Mouse (Mus musculus) midbrain, embryonic 13.5 days (tissue): ENCODE measurements around the gene Tgm2. TPM values are rescaled to one million over a fixed set of nuclear protein-coding genes. Genes with fewer than 3 reads are reported as not detected.

Experiments used
- ATAC-seq: fragments of 200-750 bp; cut with Nextera tagmentation; 2 replicates; pipeline ENCODE4 v1.8.0; 2017; ENCODE audit warnings: mild to moderate bottlenecking, moderate TSS enrichment, moderate library complexity
- H3K27ac ChIP-seq: fragments of 300-500 bp; sonication (generic); 2 replicates; pipeline ENCODE4 v1.5.1; 2015; ENCODE audit warnings: inconsistent platforms, mild to moderate bottlenecking, moderate library complexity
- H3K27me3 ChIP-seq: fragments of 300-500 bp; sonication (generic); 2 replicates; pipeline ENCODE4 v1.6.1; 2015; ENCODE audit warnings: mild to moderate bottlenecking, inconsistent platforms
- H3K36me3 ChIP-seq: fragments of 300-500 bp; sonication (generic); 2 replicates; pipeline ENCODE4 v1.6.1; 2015; ENCODE audit warnings: mild to moderate bottlenecking, inconsistent platforms
- H3K4me1 ChIP-seq: fragments of 300-500 bp; sonication (generic); replicated peaks from 2 replicates; pipeline ENCODE4 v1.6.1; 2015; ENCODE audit warnings: inconsistent platforms
- H3K4me2 ChIP-seq: fragments of 300-500 bp; sonication (generic); replicated peaks from 2 replicates; pipeline ENCODE4 v1.6.1; 2015; ENCODE audit warnings: moderate library complexity, mild to moderate bottlenecking, inconsistent platforms
- H3K4me3 ChIP-seq: fragments of 300-500 bp; sonication (generic); replicated peaks from 2 replicates; pipeline ENCODE4 v1.5.1; 2015; ENCODE audit warnings: mild to moderate bottlenecking, inconsistent platforms
- H3K9ac ChIP-seq: fragments of 300-500 bp; sonication (generic); replicated peaks from 2 replicates; pipeline ENCODE4 v1.6.1; 2015; ENCODE audit warnings: mild to moderate bottlenecking, inconsistent platforms
- H3K9me3 ChIP-seq: fragments of 300-500 bp; sonication (generic); 2 replicates; pipeline ENCODE4 v1.6.1; 2016; ENCODE audit warnings: mild to moderate bottlenecking, inconsistent platforms
- WGBS: fragments of 180-500 bp; shearing (Covaris S2); methylation state at CpG from one replicate; pipeline ENCODE4 v1.1.7; 2015; 5-methylcytosine and 5-hydroxymethylcytosine counted together
- polyA plus RNA-seq: library from polyadenylated mRNA; unstranded; fragments of >200 nt; fragmentation: Nextera tagmentation; extraction: Ambion mirVana; gene quantifications from 2 replicates; pipeline ENCODE4 v1.2.1, GENCODE M21; 2015

The Tgm2 gene
- polyA plus RNA-seq, 1 experiment from 2014 or later: 12.3 TPM

DNA sequence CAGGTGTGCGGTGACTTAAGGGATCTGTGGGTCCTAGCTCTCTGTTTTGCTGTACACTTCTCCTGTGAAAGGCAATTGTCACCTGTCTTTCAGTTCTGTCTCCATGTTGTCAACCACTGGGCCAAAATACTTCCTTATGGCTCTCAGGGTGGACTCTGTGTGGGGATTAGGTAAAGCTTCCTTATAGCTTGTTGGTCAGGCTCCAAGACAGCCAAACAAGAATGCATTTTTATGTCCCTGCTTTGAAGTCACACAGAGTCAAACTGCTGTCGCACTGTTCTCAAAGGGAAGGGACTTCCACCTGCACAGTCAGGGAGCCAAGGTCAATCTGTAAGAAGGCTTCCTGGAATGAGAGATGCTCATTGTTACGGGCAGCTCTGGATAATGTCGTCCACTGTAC, 31.9 kb upstream of the Tgm2 start:
- WGBS: 76% methylated on average over 4 of the region's 4 CpGs
- Histone ChIP-seq H3K27ac (peak overlapping the region; percentile 27; the same call in 1 of the 2 replicates), H3K36me3 (no peaks in the 10 kb centered on the region), H3K4me3 (no peak overlapping the region), H3K27me3 (no peaks in the 10 kb centered on the region), H3K9ac (no peak overlapping the region), H3K4me2 (no peak overlapping the region), H3K4me1 (peaks cover 33% of the 10 kb centered on the region), H3K9me3 (no peaks in the 10 kb centered on the region)
- ATAC-seq: no peak

DNA sequence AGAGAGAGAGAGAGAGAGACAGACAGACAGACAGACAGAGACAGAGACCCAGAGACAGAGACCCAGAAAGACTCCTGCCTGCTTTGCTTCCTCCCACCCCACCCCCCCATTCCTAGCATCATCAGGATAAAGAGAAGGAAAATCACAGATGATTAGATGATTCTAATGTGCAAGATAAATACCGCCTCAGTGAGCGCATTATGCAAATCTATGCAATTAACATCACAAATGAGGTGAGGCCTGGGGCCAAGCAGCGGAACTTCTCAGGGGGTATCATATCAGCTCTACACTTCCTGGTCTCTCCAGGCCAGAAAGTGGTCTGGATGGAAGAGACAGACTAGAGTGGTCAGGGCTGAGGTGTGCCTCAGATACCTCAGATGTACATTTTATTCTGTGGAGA, 31.3 kb upstream of the Tgm2 start:
- ATAC-seq: peak; percentile 41; the same call in 1 of the 2 replicates
- no peaks in the 10 kb centered on the region for H3K27me3 ChIP-seq
- peaks cover 33% of the 10 kb centered on the region for H3K4me1 ChIP-seq
- no peak overlapping the region for H3K4me2 ChIP-seq
- H3K9ac ChIP-seq: no peak overlapping the region
- no peak overlapping the region for H3K4me3 ChIP-seq
- no peaks in the 10 kb centered on the region for H3K9me3 ChIP-seq
- 0 out of 2 replicates have a peak overlapping the region, but pooled peaks have one; percentile 27 for H3K27ac ChIP-seq
- no peaks in the 10 kb centered on the region for H3K36me3 ChIP-seq
- WGBS: 26% methylated on average over 3 of the region's 3 CpGs

DNA sequence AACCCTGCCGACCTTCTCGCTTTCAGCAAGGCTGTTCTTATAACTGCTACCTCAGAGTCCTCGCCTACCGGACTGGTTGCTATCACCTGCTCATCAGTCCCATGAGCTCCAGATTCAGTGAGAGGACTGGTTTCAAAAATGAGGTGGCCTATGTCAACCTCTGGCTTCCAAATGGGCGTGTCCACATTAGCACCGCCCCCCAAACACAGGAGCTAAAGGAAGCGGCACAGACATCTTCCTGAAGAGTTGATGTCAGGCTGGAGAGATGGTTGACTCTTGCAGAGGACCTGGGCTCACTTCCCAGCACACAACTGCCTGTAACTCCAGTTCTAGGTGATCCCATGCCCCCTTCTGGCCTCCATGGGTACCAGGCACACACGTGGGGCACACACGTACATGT, 30.5 kb upstream of the Tgm2 start:
- Histone ChIP-seq H3K27ac (no peak overlapping the region), H3K36me3 (no peaks in the 10 kb centered on the region), H3K4me2 (no peak overlapping the region), H3K27me3 (no peaks in the 10 kb centered on the region), H3K9ac (no peak overlapping the region), H3K4me3 (no peak overlapping the region), H3K9me3 (0 out of 2 replicates have a peak, but pooled peaks cover 4% of the 10 kb centered on the region), H3K4me1 (peaks cover 27% of the 10 kb centered on the region)
- ATAC-seq: no peak
- WGBS: 92% methylated on average over 9 of the region's 9 CpGs

DNA sequence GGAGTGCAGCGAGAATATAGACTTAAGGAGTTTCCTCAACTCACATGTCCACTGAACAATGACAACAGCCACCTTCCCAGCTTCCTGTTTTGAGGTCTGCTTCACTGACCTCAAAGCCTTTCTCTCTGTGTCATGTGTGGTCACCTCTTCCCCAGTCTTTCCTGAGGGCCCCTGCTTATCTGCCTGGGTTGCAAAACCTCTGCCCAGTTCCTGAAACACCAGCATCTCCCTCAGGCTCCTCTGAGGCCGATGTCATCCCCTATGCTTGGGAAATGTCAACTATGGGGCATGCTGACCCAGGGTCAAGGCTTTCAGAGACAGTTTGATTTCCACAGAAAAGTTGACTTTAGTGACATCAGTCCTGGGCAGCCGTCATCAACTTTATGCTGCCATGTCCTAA, 29.2 kb upstream of the Tgm2 start:
- H3K4me3 ChIP-seq: no peak overlapping the region
- peaks cover 24% of the 10 kb centered on the region for H3K4me1 ChIP-seq
- 89% methylated on average over 3 of the region's 3 CpGs for WGBS
- H3K27ac ChIP-seq: no peak overlapping the region
- H3K36me3 ChIP-seq: no peaks in the 10 kb centered on the region
- ATAC-seq: no peak
- no peaks in the 10 kb centered on the region for H3K27me3 ChIP-seq
- H3K4me2 ChIP-seq: no peak overlapping the region
- 0 out of 2 replicates have a peak, but pooled peaks cover 5% of the 10 kb centered on the region for H3K9me3 ChIP-seq
- H3K9ac ChIP-seq: no peak overlapping the region

- 93% methylated on average over 15 of the region's 15 CpGs for WGBS
- no peak for ATAC-seq
- H3K27ac ChIP-seq: no peak overlapping the region
- 0 out of 2 replicates have a peak, but pooled peaks cover 5% of the 10 kb centered on the region for H3K9me3 ChIP-seq
- H3K36me3 ChIP-seq: no peaks in the 10 kb centered on the region
- H3K9ac ChIP-seq: no peak overlapping the region
- no peak overlapping the region for H3K4me3 ChIP-seq
- H3K4me1 ChIP-seq: peaks cover 24% of the 10 kb centered on the region
- H3K4me2 ChIP-seq: no peak overlapping the region
- H3K27me3 ChIP-seq: no peaks in the 10 kb centered on the region
Observed at GRCm38 (mm10) chr2:158174958-158175357, 28.7 kb upstream of the Tgm2 start.

GRCm38 (mm10) chr2:158174438-158174837, 28.2 kb upstream of the Tgm2 start:
- Histone ChIP-seq H3K9ac (no peak overlapping the region), H3K9me3 (0 out of 2 replicates have a peak, but pooled peaks cover 5% of the 10 kb centered on the region), H3K27me3 (no peaks in the 10 kb centered on the region), H3K36me3 (no peaks in the 10 kb centered on the region), H3K4me1 (peaks cover 20% of the 10 kb centered on the region), H3K27ac (no peak overlapping the region), H3K4me3 (no peak overlapping the region), H3K4me2 (no peak overlapping the region)
- no peak for ATAC-seq
- WGBS: 81% methylated on average over 5 of the region's 5 CpGs

DNA sequence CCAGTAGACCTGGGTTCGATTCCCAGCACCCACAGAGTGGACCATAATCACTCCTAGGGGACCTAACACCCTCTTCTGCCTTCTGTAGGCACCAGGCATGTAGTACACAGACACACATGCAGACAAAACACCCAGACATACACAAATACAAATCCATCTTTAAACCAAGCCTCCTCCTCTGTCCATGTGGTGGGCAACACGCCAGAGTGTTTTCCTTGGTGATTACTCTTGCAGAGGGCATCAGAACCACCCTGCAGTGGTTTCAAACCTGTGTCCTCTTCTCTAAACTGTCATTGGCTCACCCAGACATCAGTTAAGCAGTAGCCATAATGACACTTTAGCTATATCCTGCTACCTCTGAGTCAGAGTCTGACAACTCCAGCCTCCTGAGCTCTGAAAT, 24.2 kb upstream of the Tgm2 start:
- WGBS: 78% methylated on average over 2 of the region's 2 CpGs
- H3K4me1 ChIP-seq: no peaks in the 10 kb centered on the region
- no peak overlapping the region for H3K4me3 ChIP-seq
- ATAC-seq: no peak
- H3K27ac ChIP-seq: no peak overlapping the region
- no peaks in the 10 kb centered on the region for H3K27me3 ChIP-seq
- no peak overlapping the region for H3K4me2 ChIP-seq
- no peaks in the 10 kb centered on the region for H3K36me3 ChIP-seq
- H3K9me3 ChIP-seq: 0 out of 2 replicates have a peak, but pooled peaks cover 5% of the 10 kb centered on the region
- H3K9ac ChIP-seq: no peak overlapping the region

DNA sequence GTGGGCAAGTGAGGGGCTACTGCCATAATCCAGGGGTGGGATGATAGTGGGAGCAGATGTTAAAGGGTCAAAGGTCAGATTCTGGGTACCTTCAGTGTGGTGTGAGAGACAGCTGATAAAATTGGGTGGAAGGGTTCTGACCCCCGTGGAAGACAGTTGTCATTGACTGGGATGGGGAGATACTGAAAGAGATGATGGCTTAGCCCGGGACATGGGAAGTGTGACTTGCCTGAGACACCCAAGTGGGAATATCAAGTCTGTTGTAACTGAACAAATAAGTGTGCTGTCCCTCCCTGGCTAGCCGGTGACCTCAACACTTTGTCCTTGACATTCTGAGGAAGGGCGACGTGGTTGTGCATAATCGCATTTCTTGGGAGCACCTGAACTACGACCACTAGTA, 23.5 kb upstream of the Tgm2 start:
- no peak overlapping the region for H3K9ac ChIP-seq
- no peak overlapping the region for H3K4me3 ChIP-seq
- no peak overlapping the region for H3K27ac ChIP-seq
- WGBS: 91% methylated on average over 7 of the region's 7 CpGs
- no peaks in the 10 kb centered on the region for H3K36me3 ChIP-seq
- H3K4me2 ChIP-seq: no peak overlapping the region
- no peaks in the 10 kb centered on the region for H3K4me1 ChIP-seq
- 0 out of 2 replicates have a peak, but pooled peaks cover 5% of the 10 kb centered on the region for H3K9me3 ChIP-seq
- H3K27me3 ChIP-seq: no peaks in the 10 kb centered on the region
- no peak for ATAC-seq

GRCm38 (mm10) chr2:158169351-158169750, 23.1 kb upstream of the Tgm2 start:
- H3K4me3 ChIP-seq: no peak overlapping the region
- no peak for ATAC-seq
- WGBS: 81% methylated on average over 6 of the region's 6 CpGs
- H3K9me3 ChIP-seq: 0 out of 2 replicates have a peak, but pooled peaks cover 5% of the 10 kb centered on the region
- H3K27ac ChIP-seq: no peak overlapping the region
- H3K4me1 ChIP-seq: no peaks in the 10 kb centered on the region
- no peak overlapping the region for H3K9ac ChIP-seq
- H3K36me3 ChIP-seq: no peaks in the 10 kb centered on the region
- H3K4me2 ChIP-seq: no peak overlapping the region
- no peaks in the 10 kb centered on the region for H3K27me3 ChIP-seq

DNA sequence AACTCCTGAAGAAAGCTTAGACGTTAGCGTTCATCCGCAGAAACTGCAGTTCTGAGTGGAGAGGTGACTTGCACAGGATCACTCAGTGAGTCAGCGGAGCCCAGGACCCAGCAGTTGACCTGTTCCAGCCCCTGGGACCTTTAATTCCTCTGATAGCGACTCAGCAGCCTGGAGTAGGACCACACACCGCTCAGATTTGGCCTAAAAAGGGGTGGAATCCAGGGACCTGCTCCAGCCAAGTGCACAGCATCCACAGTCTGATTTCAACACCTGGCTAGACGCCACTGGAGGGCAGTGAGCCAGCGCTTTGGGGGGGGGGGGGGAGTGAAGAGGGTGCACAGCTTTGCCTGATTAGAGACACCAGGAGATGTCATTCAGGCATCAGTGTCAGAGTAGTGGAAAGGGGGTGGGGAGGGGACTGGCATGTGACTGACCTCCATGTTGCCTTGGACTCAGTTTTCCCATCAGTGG, 22.5 kb upstream of the Tgm2 start:
- 0 out of 2 replicates have a peak, but pooled peaks cover 5% of the 10 kb centered on the region for H3K9me3 ChIP-seq
- H3K27me3 ChIP-seq: no peaks in the 10 kb centered on the region
- no peaks in the 10 kb centered on the region for H3K4me1 ChIP-seq
- no peak overlapping the region for H3K4me2 ChIP-seq
- no peak overlapping the region for H3K27ac ChIP-seq
- no peak for ATAC-seq
- no peak overlapping the region for H3K9ac ChIP-seq
- H3K36me3 ChIP-seq: no peaks in the 10 kb centered on the region
- no peak overlapping the region for H3K4me3 ChIP-seq
- WGBS: 76% methylated on average over 8 of the region's 8 CpGs

GRCm38 (mm10) chr2:158167496-158168205, 21.4 kb upstream of the Tgm2 start:
- Histone ChIP-seq H3K36me3 (no peaks in the 10 kb centered on the region), H3K4me3 (no peak overlapping the region), H3K27ac (no peak overlapping the region), H3K4me1 (no peaks in the 10 kb centered on the region), H3K27me3 (no peaks in the 10 kb centered on the region), H3K9ac (no peak overlapping the region), H3K4me2 (no peak overlapping the region), H3K9me3 (0 out of 2 replicates have a peak, but pooled peaks cover 5% of the 10 kb centered on the region)
- 76% methylated on average over 9 of the region's 9 CpGs for WGBS
- ATAC-seq: no peak

- no peak for ATAC-seq
- no peak overlapping the region for H3K4me3 ChIP-seq
Observed at GRCm38 (mm10) chr2:158166628-158167027, 20.4 kb upstream of the Tgm2 start.

More at GRCm38 (mm10) chr2:158166628-158167027, 20.4 kb upstream of the Tgm2 start:
- Histone ChIP-seq H3K27ac (no peak overlapping the region), H3K4me1 (no peaks in the 10 kb centered on the region), H3K36me3 (no peaks in the 10 kb centered on the region), H3K27me3 (no peaks in the 10 kb centered on the region), H3K9me3 (no peaks in the 10 kb centered on the region), H3K4me2 (no peak overlapping the region), H3K9ac (no peak overlapping the region)
- 82% methylated on average over 7 of the region's 7 CpGs for WGBS
